Mouse (Mus musculus) liver, embryonic 14.5 days (tissue): Measurements from ENCODE around the gene Tmem63b. TPM values are rescaled to one million over a fixed set of nuclear protein-coding genes. Genes with fewer than 3 reads are reported as not detected.

Experiments used
- ATAC-seq: fragments of 200-750 bp; cut with Nextera tagmentation; 2 replicates; pipeline ENCODE4 v1.8.0; 2017; ENCODE audit warnings: moderate number of reproducible peaks, mild to moderate bottlenecking, moderate library complexity; ENCODE audit not compliant: insufficient read depth
- DNase-seq, 3 experiments: peaks; one replicate each; pipeline ENCODE4 v3.0.0-alpha.2; 2012 to 2013; ENCODE audit warnings: low read depth in 3 of 3, low spot score in 3 of 3
- H3K27ac ChIP-seq: fragments of 300-500 bp; sonication (generic); 2 replicates; pipeline ENCODE4 v1.5.1; 2014; ENCODE audit warnings: moderate library complexity, mild to moderate bottlenecking, control low read depth, inconsistent platforms
- H3K27me3 ChIP-seq: fragments of 300-500 bp; sonication (generic); 2 replicates; pipeline ENCODE4 v1.6.1; 2014; ENCODE audit warnings: mild to moderate bottlenecking, low read length, moderate library complexity; ENCODE audit not compliant: control insufficient read depth, insufficient read depth
- H3K36me3 ChIP-seq: fragments of 300-500 bp; sonication (generic); replicated peaks from 2 replicates; pipeline ENCODE4 v1.6.1; 2014; ENCODE audit warnings: low read depth; ENCODE audit not compliant: control insufficient read depth, insufficient read depth
- H3K4me1 ChIP-seq, 2 experiments: fragments of 200-500 bp in 1 of 2; fragments of 300-500 bp in 1 of 2; sonication (generic) in 1 of 2; replicated peaks; 2 replicates each; pipeline ENCODE4 v1.6.1; 2012 to 2014; ENCODE audit warnings: antibody characterized with exemption in 1 of 2, inconsistent platforms in 1 of 2, low read length in 1 of 2; ENCODE audit not compliant: control insufficient read depth in 2 of 2, insufficient read depth in 2 of 2
- H3K4me2 ChIP-seq: fragments of 300-500 bp; sonication (generic); 2 replicates; pipeline ENCODE4 v1.6.1; 2014; ENCODE audit warnings: low read depth, mild to moderate bottlenecking, control low read depth, moderate library complexity
- H3K4me3 ChIP-seq, 2 experiments: fragments of 200-500 bp in 1 of 2; fragments of 300-500 bp in 1 of 2; sonication (generic) in 1 of 2; 2 replicates each; pipeline ENCODE4 v1.5.1; 2012 to 2014; ENCODE audit warnings: low read depth in 2 of 2, low read length in 2 of 2, mild to moderate bottlenecking in 2 of 2, control low read depth in 1 of 2, inconsistent platforms in 1 of 2, moderate library complexity in 1 of 2; ENCODE audit not compliant: insufficient read depth in 1 of 2
- H3K9ac ChIP-seq: fragments of 300-500 bp; sonication (generic); replicated peaks from 2 replicates; pipeline ENCODE4 v1.6.1; 2014; ENCODE audit warnings: mild to moderate bottlenecking, control low read depth, moderate library complexity
- H3K9me3 ChIP-seq: fragments of 300-500 bp; sonication (generic); 2 replicates; pipeline ENCODE4 v1.6.1; 2016; ENCODE audit warnings: low read length, mixed read lengths; ENCODE audit not compliant: control insufficient read depth
- CTCF ChIP-seq: IDR thresholded peaks from 2 replicates; pipeline ENCODE4 v1.5.1; 2016; ENCODE audit warnings: antibody characterized with exemption, low read depth, control low read depth
- EP300 ChIP-seq: IDR thresholded peaks from 2 replicates; pipeline ENCODE4 v1.6.1; 2016; ENCODE audit warnings: antibody characterized with exemption, low read depth
- WGBS: fragments of 180-500 bp; shearing (Covaris S2); extraction: QIAGEN DNeasy Blood & Tissue Kit; methylation state at CpG from one replicate; pipeline ENCODE4 v1.1.7; 2014; ENCODE audit not compliant: insufficient replicate concordance; 5-methylcytosine and 5-hydroxymethylcytosine counted together
- polyA plus RNA-seq, 2 experiments: library from polyadenylated mRNA; depleted of rRNA in 1 of 2; stranded (reverse) in 1 of 2; unstranded in 1 of 2; fragments of >200 nt; fragmentation: Nextera tagmentation in 1 of 2; extraction: Ambion mirVana in 1 of 2; gene quantifications; 2 replicates each; pipeline versions ENCODE4 v1.2.1 to v1.2.3; 2012 to 2014

The Tmem63b gene
- polyA plus RNA-seq, 2 experiments: 4.1 to 10.4 TPM

- Histone ChIP-seq H3K27me3 (no peaks in the 10 kb centered on the region), H3K9ac (no peak overlapping the region), H3K9me3 (no peaks in the 10 kb centered on the region), H3K36me3 (no peaks in the 10 kb centered on the region), H3K4me1 (peaks cover 0 to 2% of the 10 kb centered on the region in 2 experiments; a peak in 1 of 4 replicates), H3K27ac (no peak overlapping the region), H3K4me2 (no peak overlapping the region), H3K4me3 (no peak overlapping the region)
- no peak for DNase-seq
- no peak for TF ChIP-seq CTCF
- TF ChIP-seq EP300: no peak
- 18% methylated on average over 3 of the region's 3 CpGs for WGBS
- ATAC-seq: no peak
Observed at GRCm38 (mm10) chr17:45711525-45711924, 24.8 kb upstream of the Tmem63b start.

DNA sequence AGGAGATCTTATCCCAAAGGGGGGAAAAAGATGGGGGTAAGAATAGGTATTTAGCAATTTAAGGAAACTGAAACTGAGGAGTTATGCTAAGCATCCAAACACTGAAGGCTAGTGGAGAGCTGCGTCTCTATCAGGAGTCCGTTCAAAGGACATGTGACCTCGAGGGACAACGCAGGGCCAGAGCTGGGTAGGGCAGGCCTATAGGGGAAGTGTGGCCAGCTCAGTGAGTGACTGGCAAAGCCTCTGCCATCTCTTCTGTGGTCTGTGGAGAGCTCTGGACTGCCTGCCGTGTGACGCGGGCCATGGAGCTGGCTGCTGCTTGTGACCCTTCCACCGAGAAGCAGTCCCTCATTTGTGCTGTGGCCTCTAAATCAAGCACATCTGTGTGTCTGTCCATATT, 23.7 kb upstream of the Tmem63b start:
- Histone ChIP-seq H3K4me2 (no peak overlapping the region), H3K27ac (no peak overlapping the region), H3K9ac (no peak overlapping the region), H3K27me3 (no peaks in the 10 kb centered on the region), H3K36me3 (no peaks in the 10 kb centered on the region), H3K4me3 (no peak overlapping the region), H3K9me3 (no peaks in the 10 kb centered on the region), H3K4me1 (peaks cover 0 to 2% of the 10 kb centered on the region in 2 experiments; a peak in 1 of 4 replicates)
- DNase-seq (no peak), ATAC-seq (no peak)
- 54% methylated on average over 8 of the region's 8 CpGs for WGBS
- TF ChIP-seq CTCF (no peak), EP300 (no peak)

DNA sequence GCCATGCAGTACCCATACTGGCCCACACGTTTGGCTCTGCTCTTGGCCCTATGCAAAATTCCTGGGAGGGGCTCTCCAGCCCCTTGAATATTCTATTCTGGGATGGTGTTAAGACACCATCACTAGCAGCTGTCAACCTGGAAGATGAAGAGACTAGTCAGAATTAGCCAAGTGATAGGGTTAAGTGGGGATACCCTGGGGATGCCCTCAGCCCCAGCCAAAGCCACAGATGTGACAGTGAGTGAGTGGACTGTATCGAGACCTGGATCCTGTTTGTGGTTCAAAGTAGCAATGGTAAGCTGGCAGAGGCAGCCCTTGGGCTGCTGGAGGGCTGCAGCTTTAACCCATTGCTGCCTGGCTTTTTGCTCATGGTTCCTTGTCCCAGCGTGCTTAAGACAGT, 23.1 kb upstream of the Tmem63b start:
- no peak overlapping the region for H3K4me2 ChIP-seq
- DNase-seq (no peak), ATAC-seq (no peak)
- H3K36me3 ChIP-seq: no peaks in the 10 kb centered on the region
- WGBS: 27% methylated on average over 3 of the region's 3 CpGs
- H3K27ac ChIP-seq: no peak overlapping the region
- H3K9ac ChIP-seq: no peak overlapping the region
- no peak for TF ChIP-seq EP300
- no peak for TF ChIP-seq CTCF
- H3K9me3 ChIP-seq: no peaks in the 10 kb centered on the region
- H3K4me3 ChIP-seq: no peak overlapping the region
- H3K4me1 ChIP-seq: peaks cover 0 to 2% of the 10 kb centered on the region in 2 experiments; a peak in 1 of 4 replicates
- no peaks in the 10 kb centered on the region for H3K27me3 ChIP-seq

GRCm38 (mm10) chr17:45708179-45708578, 21.5 kb upstream of the Tmem63b start:
- TF ChIP-seq CTCF (no peak), EP300 (no peak)
- DNase-seq: no peak
- no peaks in the 10 kb centered on the region for H3K36me3 ChIP-seq
- no peak for ATAC-seq
- H3K4me1 ChIP-seq: peaks cover 0 to 5% of the 10 kb centered on the region in 2 experiments; a peak in 2 of 4 replicates
- no peak overlapping the region for H3K27ac ChIP-seq
- no peak overlapping the region for H3K4me2 ChIP-seq
- H3K4me3 ChIP-seq: no peak overlapping the region
- 62% methylated on average over 8 of the region's 8 CpGs for WGBS
- H3K9ac ChIP-seq: no peak overlapping the region
- H3K27me3 ChIP-seq: no peaks in the 10 kb centered on the region
- H3K9me3 ChIP-seq: no peaks in the 10 kb centered on the region

- no peak for TF ChIP-seq EP300
- TF ChIP-seq CTCF: peak; percentile 24; the same call in 1 of the 2 replicates
- ATAC-seq (no peak), DNase-seq (no peak)
- WGBS: 25% methylated on average over 3 of the region's 3 CpGs
- Histone ChIP-seq H3K9ac (no peak overlapping the region), H3K4me1 (peaks cover 0 to 11% of the 10 kb centered on the region in 2 experiments; a peak in 3 of 4 replicates), H3K9me3 (no peaks in the 10 kb centered on the region), H3K4me3 (no peak overlapping the region), H3K36me3 (no peaks in the 10 kb centered on the region), H3K4me2 (no peak overlapping the region), H3K27ac (no peak overlapping the region), H3K27me3 (no peaks in the 10 kb centered on the region)
Observed at GRCm38 (mm10) chr17:45707376-45707775, 20.7 kb upstream of the Tmem63b start.
